Mouse (Mus musculus) heart, postnatal 36 days (tissue): ENCODE results near the gene Hsf3. TPM values are rescaled to one million over a fixed set of nuclear protein-coding genes. Genes with fewer than 3 reads are reported as not detected.
"Not testable (repeated sequence)": the region's sequence is repeated elsewhere in the genome, so short reads cannot be mapped to it uniquely, and the experiment has no call there.

Experiments
- DNase-seq, 2 experiments: peaks; one replicate each; pipeline ENCODE4 v3.0.0; 2021 to 2022
- intact Hi-C: fragments of 180-260 bp; cut with DNase I; formaldehyde crosslinking; loops from one replicate; pipeline ENCODE4 v1.15.1; 2025
- total RNA-seq, 2 experiments: library from RNA; stranded (reverse); gene quantifications; 2 replicates each; pipeline ENCODE4 v1.2.3; 2021

Hsf3 gene
- not detected for total RNA-seq

DNA sequence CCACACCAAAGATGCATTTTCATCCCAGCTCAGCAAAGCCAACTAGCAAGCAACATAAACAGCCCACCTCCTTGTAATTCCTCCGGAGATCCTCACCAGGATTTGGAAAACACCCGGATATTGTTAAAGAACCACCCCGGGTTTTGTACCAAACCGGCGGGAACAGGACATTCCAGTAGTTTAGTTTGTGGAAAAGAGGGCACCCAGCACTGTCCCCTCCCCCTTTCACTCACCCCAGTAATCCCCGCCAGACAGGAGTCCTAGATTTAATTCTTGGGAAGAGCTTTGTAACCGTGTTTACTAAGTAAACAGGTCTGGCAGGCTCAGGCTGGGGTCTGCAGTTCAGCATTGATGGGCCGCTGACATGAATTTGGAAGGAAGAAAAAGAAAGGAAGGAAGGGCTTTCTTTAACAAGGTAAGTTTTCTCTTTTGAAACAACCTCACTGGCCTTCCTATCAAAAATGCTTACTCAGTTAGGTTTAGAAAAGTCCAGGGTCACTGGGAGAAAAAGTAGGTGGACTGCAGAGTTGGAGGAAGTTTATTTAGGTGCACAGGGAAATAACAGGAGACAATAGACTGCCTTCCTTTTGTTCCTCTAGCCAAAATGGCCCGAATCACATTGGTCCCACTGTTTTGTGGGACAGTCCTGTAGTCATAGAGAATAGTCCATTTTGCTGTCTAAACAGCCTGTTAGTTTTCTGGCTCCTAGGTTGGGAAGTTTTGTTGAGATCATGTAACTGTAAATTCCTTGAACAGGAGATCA is at the start of gene Hsf3:
Gene Hsf3 (minus strand): TSS at position 94 of the 763 bp plus-strand sequence.
- intact Hi-C loops, result no loop called here
- DNase-seq, result peak; percentile 2 to 3

DNA sequence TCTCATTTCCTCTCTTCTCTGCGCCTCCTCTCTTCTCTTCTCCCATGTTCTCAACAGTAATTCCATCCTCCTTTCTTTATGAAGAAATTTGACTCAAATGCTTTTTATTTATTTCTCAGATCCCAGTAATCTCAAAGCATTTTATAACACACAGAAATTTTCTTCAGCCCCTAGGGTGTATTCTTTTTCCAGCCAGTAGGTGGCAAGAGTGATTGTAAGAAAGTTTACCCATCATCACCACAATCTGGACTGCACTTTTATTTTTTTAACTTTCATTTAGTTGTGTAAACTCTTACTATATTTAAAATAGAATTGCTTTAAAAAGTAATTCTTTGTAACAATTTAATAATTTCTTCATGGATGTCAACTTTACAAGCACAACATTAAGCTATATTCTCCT is 45.5 kb upstream of the Hsf3 start:
- intact Hi-C loops, result no loop called here
- no peak for DNase-seq

DNA sequence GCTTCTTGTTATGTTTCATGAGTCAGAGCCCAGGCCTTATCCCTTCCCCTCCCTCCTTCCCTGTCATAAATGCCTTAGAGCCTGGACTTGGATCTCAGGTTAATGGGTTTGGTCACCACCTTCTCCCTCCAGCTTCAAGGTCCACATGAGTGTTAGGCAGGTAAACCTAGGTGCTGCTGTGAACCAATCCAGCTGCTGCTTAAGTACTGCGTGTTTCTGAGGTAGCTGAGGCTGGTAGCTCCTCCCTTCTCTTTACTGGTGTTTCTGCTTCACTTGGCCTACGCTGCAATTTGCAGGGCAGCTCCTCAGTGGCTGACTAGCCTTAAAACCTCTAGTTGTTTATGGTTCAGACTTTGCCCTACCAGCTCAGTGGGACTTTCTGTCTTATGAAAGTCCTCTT is 945 bp downstream of the Hsf3 start, which contains the start of gene Heph:
Gene Heph (plus strand): TSS at position 211 of the 400 bp plus-strand sequence.
- intact Hi-C loops, result no loop called here

DNA sequence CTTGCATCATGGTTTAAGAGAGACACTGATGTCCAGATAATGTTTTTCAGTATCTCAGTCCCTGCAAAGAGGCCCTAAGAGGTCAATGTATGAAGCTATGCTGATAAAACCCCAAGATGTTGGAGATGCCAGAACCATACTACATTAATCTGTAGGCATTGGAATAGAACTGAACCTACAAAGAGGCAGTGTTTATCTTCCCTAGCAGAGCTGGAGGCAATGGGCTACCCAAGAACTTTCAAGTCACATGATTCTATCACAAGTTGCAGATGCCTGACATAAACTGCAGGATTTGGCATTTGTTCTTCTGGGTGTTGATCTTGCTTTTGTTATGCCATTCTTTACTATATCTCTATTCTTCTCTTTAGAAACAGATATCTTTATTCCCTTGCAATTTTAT is 36.7 kb downstream of the Hsf3 start:
- intact Hi-C loops, result no loop called here

More for the DNA sequence above, 945 bp downstream of the Hsf3 start, which contains the start of gene Heph:
- no peak for DNase-seq

DNA sequence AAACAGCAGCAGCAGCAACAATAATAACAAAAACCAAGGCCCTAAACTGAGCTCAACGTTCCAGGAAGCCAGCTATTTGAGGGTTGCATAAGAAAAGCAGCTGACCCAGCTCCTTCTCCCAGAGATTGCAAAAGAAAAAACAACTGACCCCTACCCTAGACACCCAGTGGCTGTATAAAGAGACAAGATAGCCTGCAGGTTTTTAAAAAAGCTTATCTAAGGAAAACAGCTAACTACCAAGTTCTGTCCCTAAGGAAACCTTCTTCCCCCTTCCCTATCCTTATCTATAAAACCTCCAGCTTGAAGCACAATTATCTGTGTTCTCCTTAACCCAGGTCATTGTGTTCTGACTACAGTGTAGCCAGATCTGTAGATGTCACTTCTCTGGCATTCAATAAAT is 38.4 kb downstream of the Hsf3 start:
- intact Hi-C loops, result no loop called here

More for the DNA sequence above, 36.7 kb downstream of the Hsf3 start:
- DNase-seq, result no peak

DNA sequence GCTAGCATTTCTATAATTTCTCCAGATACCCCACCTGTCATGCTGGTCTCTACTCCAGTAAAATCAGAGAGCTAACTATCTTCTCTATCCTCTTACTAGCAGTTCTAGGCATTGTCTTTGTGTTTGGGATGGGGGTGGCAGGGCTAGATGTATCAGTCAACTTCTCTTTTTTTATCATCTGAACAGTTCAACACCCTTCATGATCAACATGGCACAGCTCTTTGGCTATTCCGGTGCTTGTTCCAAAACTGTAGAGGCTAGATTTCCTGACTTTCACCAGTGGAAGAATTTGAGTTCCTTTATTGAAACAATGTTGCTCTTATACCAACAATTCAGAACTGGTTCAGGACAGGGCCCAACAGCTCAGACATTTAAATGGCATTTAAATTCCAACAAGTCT is 39.1 kb downstream of the Hsf3 start:
- intact Hi-C loops, result no loop called here
- no peak for DNase-seq

More for the DNA sequence above, 38.4 kb downstream of the Hsf3 start:
- no peak for DNase-seq

DNA sequence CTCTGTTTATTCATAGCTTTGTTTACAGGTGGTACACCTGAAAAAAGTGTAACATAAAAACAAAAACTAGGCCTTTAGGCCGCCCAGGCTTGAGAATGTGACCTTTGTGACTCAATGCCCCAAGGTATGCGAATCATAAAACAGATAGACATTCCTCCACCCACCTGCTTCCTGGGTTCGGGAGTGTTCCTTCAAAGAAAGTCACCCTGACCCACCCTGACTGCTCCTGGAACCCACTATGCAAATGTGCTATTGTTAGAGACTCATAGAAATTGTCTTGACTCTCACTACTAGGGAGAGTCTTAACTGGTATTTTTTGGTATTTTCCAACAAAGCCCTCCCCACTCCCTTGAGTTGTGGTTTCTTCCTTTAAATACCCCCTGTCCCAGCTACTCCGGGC is 40.7 kb downstream of the Hsf3 start:
- DNase-seq, intact Hi-C loops: not testable (repeated sequence)

DNA sequence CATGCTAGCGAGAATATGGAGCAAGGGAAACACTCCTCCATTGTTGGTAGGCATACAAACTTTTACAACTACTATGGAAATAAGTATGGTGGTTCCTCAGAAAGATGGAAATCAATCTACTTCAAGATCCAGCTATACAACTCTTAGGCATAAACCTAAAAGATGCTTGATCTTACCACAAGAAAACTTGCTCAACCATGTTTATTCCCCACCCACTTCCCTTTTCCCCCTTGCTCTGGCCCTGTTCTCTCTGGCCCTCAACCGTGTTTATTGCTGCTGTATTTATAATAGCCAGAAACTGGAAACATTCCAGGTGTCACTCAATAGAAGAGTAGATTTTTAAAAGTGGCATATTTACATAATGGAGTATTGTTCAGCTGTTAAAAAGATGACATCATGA is 117.0 kb downstream of the Hsf3 start:
- intact Hi-C loops, result no loop called here

DNA sequence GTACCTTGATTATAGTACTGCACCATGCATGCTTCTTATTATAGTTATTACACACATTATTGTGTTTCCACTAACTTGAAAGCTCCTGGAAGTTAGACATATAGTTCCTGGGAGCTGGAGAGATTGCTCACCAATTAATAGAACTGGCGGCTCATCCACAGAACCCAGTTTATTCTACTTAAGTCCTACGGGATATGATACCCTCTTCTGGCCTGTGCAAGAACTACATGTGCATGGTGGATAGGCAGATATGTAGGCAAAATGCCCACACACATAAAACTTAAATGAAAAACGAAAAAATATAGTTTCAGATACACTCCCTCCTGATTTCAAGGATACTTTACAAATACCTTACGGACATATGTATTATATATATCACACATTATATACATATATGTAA is 126.3 kb downstream of the Hsf3 start:
- intact Hi-C loops, result loop anchor here (5.0 kb wide), 1 partner anchor 322 kb away; no protein-coding TSS in a partner anchor
- peak; percentile 2 to 5 for DNase-seq

More for the DNA sequence above, 117.0 kb downstream of the Hsf3 start:
- no peak for DNase-seq

DNA sequence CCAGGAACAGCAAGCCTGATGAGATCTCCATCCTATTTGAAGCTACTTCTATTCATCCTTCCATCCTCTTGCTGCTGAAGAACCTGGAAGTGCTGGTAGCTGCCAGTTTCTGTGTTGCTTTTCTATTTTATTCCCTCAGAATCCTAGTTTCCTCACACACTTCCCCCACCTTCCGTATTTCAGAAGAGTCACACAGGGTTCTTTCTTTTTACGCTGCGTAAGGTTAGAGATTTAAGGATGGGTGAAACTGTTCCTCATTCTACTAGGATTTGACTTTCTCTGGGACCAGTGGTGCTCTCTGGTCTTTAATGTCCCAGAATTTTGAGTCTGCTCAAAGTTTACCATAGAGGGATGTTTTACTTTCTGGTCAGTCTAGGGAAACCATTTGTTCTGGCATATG is 162.8 kb downstream of the Hsf3 start, which contains the start of gene Vsig4:
Gene Vsig4 (minus strand): TSS at position 101 of the 400 bp plus-strand sequence.
- intact Hi-C loops, result no loop called here
- DNase-seq, result no peak

DNA sequence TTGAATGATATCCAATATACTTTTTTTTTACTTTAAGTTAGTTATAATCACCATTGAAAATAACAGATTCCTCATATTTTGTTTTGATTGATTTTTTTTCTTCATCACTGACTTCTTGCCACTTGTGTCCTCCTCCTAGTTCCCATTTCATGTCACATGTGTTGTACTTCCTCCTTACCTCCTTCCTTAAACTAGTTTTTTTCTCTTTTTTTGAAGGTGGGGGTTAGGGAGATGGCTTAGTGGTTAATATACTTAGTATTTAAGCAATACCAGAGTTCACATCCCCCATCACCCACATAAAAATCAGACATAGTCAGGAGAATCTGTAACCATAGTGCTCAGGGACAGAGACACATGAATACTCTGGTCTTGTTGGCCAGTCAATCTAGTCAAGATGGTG is 199.6 kb downstream of the Hsf3 start:
- no peak for DNase-seq
- intact Hi-C loops, result no loop called here

Other genes starting within 250 kb of the Hsf3 start
- gene Vsig4, start 162.9 kb downstream of the Hsf3 start, total RNA-seq, result under 1 TPM; 0.75 to 0.98 TPM
- gene Heph, start 935 bp downstream of the Hsf3 start, total RNA-seq, result 1 to 10 TPM; 2.4 to 2.7 TPM